Mouse (Mus musculus): ENCODE data around the gene Gm28053. TPM values are rescaled to one million over a fixed set of nuclear protein-coding genes. Genes with fewer than 3 reads are reported as not detected.

Gm28053 gene
- polyA plus RNA-seq, 1 experiment from 2014 or later = 2.6 TPM

- Histone ChIP-seq H3K4me2 (no peak overlapping the region), H3K27me3 (ENCODE audit: control insufficient read depth, insufficient read depth, low read length) (no peaks in the 10 kb centered on the region), H3K9ac (ENCODE audit: low read depth, low read length) (no peak overlapping the region), H3K4me3 (ENCODE audit: low read depth, low read length) (no peak overlapping the region), H3K27ac (ENCODE audit: low read depth, low read length) (no peak overlapping the region; the same call in 1 of the 2 replicates), H3K9me3 (replicated peaks; ENCODE audit: control insufficient read depth, low read length) (no peaks in the 10 kb centered on the region), H3K36me3 (ENCODE audit: control insufficient read depth, insufficient read depth, low read length) (no peaks in the 10 kb centered on the region), H3K4me1 (ENCODE audit: control insufficient read depth, insufficient read depth, low read length) (no peaks in the 10 kb centered on the region)
- no peak for ATAC-seq (replicated peaks; ENCODE audit: insufficient number of reproducible peaks, low FRiP score, low TSS enrichment)
- WGBS (ENCODE audit: insufficient replicate concordance) = 72% methylated on average over 7 of the region's 7 CpGs
These were observed 32.4 kb upstream of the Gm28053 start for GRCm38 (mm10) chr6:48685694-48686665.

DNA sequence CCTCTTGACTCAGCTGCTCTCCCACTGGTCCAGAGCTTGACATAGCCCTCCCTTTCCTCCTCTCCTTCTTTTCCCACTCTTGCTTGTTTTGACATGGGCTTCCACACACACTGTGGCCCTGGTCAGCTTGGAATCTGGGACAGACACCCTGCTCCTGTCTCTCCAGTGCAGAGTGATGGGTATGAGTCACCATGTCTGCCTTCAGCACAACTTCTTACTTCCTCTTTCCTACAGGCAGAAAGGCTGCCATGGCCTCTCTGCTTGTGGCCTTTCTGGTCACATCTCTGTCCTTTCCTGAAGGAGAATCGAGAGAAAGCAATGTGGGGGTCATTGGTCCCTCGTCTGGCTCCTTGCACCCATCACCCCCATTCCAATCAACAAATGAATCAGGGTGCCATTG is 31.3 kb upstream of the Gm28053 start:
- Histone ChIP-seq H3K27ac (ENCODE audit: low read depth, low read length) (no peak overlapping the region), H3K4me3 (ENCODE audit: low read depth, low read length) (no peak overlapping the region), H3K36me3 (ENCODE audit: control insufficient read depth, insufficient read depth, low read length) (no peaks in the 10 kb centered on the region), H3K27me3 (ENCODE audit: control insufficient read depth, insufficient read depth, low read length) (no peaks in the 10 kb centered on the region), H3K4me1 (ENCODE audit: control insufficient read depth, insufficient read depth, low read length) (no peaks in the 10 kb centered on the region), H3K9me3 (replicated peaks; ENCODE audit: control insufficient read depth, low read length) (no peaks in the 10 kb centered on the region), H3K9ac (ENCODE audit: low read depth, low read length) (no peak overlapping the region), H3K4me2 (no peak overlapping the region)
- 57% methylated on average over 2 of the region's 2 CpGs for WGBS (ENCODE audit: insufficient replicate concordance)
- ATAC-seq (replicated peaks; ENCODE audit: insufficient number of reproducible peaks, low FRiP score, low TSS enrichment) = no peak

GRCm38 (mm10) chr6:48689320-48689719 is 29.1 kb upstream of the Gm28053 start:
- WGBS (ENCODE audit: insufficient replicate concordance) = 53% methylated on average over 2 of the region's 2 CpGs
- no peaks in the 10 kb centered on the region for H3K9me3 ChIP-seq (replicated peaks; ENCODE audit: control insufficient read depth, low read length)
- no peak for ATAC-seq (replicated peaks; ENCODE audit: insufficient number of reproducible peaks, low FRiP score, low TSS enrichment)
- no peak overlapping the region for H3K4me2 ChIP-seq
- no peaks in the 10 kb centered on the region for H3K27me3 ChIP-seq (ENCODE audit: control insufficient read depth, insufficient read depth, low read length)
- H3K4me3 ChIP-seq (ENCODE audit: low read depth, low read length) = no peak overlapping the region
- no peaks in the 10 kb centered on the region for H3K36me3 ChIP-seq (ENCODE audit: control insufficient read depth, insufficient read depth, low read length)
- H3K4me1 ChIP-seq (ENCODE audit: control insufficient read depth, insufficient read depth, low read length) = no peaks in the 10 kb centered on the region
- H3K27ac ChIP-seq (ENCODE audit: low read depth, low read length) = no peak overlapping the region
- H3K9ac ChIP-seq (ENCODE audit: low read depth, low read length) = no peak overlapping the region

- ATAC-seq (replicated peaks; ENCODE audit: insufficient number of reproducible peaks, low FRiP score, low TSS enrichment) = no peak
- WGBS (ENCODE audit: insufficient replicate concordance) = 80% methylated on average over 6 of the region's 6 CpGs
- Histone ChIP-seq H3K4me2 (no peak overlapping the region), H3K4me1 (ENCODE audit: control insufficient read depth, insufficient read depth, low read length) (no peaks in the 10 kb centered on the region), H3K9ac (ENCODE audit: low read depth, low read length) (no peak overlapping the region), H3K27ac (ENCODE audit: low read depth, low read length) (no peak overlapping the region), H3K9me3 (replicated peaks; ENCODE audit: control insufficient read depth, low read length) (no peaks in the 10 kb centered on the region), H3K36me3 (ENCODE audit: control insufficient read depth, insufficient read depth, low read length) (no peaks in the 10 kb centered on the region), H3K4me3 (ENCODE audit: low read depth, low read length) (no peak overlapping the region), H3K27me3 (ENCODE audit: control insufficient read depth, insufficient read depth, low read length) (no peaks in the 10 kb centered on the region)
These were observed 25.4 kb upstream of the Gm28053 start for GRCm38 (mm10) chr6:48692962-48693361.

DNA sequence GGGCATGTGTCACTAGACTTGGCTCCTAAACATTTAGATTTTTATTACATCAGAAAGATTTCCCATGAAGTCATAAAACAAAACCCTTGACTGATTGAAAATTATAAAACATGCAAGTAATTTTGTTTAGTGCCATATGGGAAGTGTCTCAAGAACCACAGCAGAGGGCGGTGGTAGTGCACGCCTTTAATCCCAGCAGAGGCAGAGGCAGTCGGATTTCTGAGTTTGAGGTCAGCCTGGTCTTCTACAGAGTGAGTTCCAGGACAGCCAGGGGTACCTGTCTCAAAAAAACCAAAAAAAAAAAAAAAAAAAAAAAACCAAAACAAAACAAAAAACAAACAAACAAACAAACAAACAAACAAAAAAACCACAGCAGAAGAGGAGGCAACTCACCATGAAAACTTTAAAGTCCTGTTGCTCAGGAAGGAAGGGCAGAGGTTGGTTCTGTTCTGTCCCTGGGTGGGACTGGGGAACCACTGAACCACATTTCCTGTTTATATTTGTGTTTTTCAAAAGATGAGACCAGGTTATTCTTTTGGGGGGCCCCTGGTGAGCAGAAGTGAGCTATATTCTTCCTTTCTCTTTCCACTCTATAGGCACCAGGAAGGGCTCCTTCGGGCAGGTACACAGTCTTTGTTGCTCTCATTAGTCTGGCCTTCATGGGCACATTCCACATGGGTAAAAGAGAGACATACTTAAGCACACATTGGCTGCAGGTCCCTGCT is 21.4 kb upstream of the Gm28053 start:
- H3K27ac ChIP-seq (ENCODE audit: low read depth, low read length) = no peak overlapping the region
- H3K9me3 ChIP-seq (replicated peaks; ENCODE audit: control insufficient read depth, low read length) = no peaks in the 10 kb centered on the region
- H3K4me3 ChIP-seq (ENCODE audit: low read depth, low read length) = no peak overlapping the region
- no peaks in the 10 kb centered on the region for H3K36me3 ChIP-seq (ENCODE audit: control insufficient read depth, insufficient read depth, low read length)
- no peak for ATAC-seq (replicated peaks; ENCODE audit: insufficient number of reproducible peaks, low FRiP score, low TSS enrichment)
- no peak overlapping the region for H3K4me2 ChIP-seq
- WGBS (ENCODE audit: insufficient replicate concordance) = 77% methylated on average over 4 of the region's 4 CpGs
- no peak overlapping the region for H3K9ac ChIP-seq (ENCODE audit: low read depth, low read length)
- no peaks in the 10 kb centered on the region for H3K27me3 ChIP-seq (ENCODE audit: control insufficient read depth, insufficient read depth, low read length)
- no peaks in the 10 kb centered on the region for H3K4me1 ChIP-seq (ENCODE audit: control insufficient read depth, insufficient read depth, low read length)

- Histone ChIP-seq H3K27me3 (ENCODE audit: control insufficient read depth, insufficient read depth, low read length) (no peaks in the 10 kb centered on the region), H3K4me2 (no peak overlapping the region), H3K9ac (ENCODE audit: low read depth, low read length) (no peak overlapping the region), H3K36me3 (ENCODE audit: control insufficient read depth, insufficient read depth, low read length) (no peaks in the 10 kb centered on the region), H3K27ac (ENCODE audit: low read depth, low read length) (no peak overlapping the region), H3K4me3 (ENCODE audit: low read depth, low read length) (no peak overlapping the region), H3K9me3 (replicated peaks; ENCODE audit: control insufficient read depth, low read length) (no peaks in the 10 kb centered on the region), H3K4me1 (ENCODE audit: control insufficient read depth, insufficient read depth, low read length) (no peaks in the 10 kb centered on the region)
- 66% methylated on average over 1 of the region's 1 CpGs for WGBS (ENCODE audit: insufficient replicate concordance)
- no peak for ATAC-seq (replicated peaks; ENCODE audit: insufficient number of reproducible peaks, low FRiP score, low TSS enrichment)
These were observed 20.9 kb upstream of the Gm28053 start for GRCm38 (mm10) chr6:48697555-48697930.

- no peak for ATAC-seq (replicated peaks; ENCODE audit: insufficient number of reproducible peaks, low FRiP score, low TSS enrichment)
- no peaks in the 10 kb centered on the region for H3K9me3 ChIP-seq (replicated peaks; ENCODE audit: control insufficient read depth, low read length)
- H3K36me3 ChIP-seq (ENCODE audit: control insufficient read depth, insufficient read depth, low read length) = no peaks in the 10 kb centered on the region
- no peaks in the 10 kb centered on the region for H3K4me1 ChIP-seq (ENCODE audit: control insufficient read depth, insufficient read depth, low read length)
- no peak overlapping the region for H3K27ac ChIP-seq (ENCODE audit: low read depth, low read length)
- H3K4me2 ChIP-seq = no peak overlapping the region
- H3K9ac ChIP-seq (ENCODE audit: low read depth, low read length) = no peak overlapping the region
- 77% methylated on average over 7 of the region's 7 CpGs for WGBS (ENCODE audit: insufficient replicate concordance)
- H3K27me3 ChIP-seq (ENCODE audit: control insufficient read depth, insufficient read depth, low read length) = no peaks in the 10 kb centered on the region
- no peak overlapping the region for H3K4me3 ChIP-seq (ENCODE audit: low read depth, low read length)
These were observed 20.1 kb upstream of the Gm28053 start for GRCm38 (mm10) chr6:48698066-48698856.

GRCm38 (mm10) chr6:48698888-48699287 is 19.5 kb upstream of the Gm28053 start:
- Histone ChIP-seq H3K4me3 (ENCODE audit: low read depth, low read length) (no peak overlapping the region), H3K9ac (ENCODE audit: low read depth, low read length) (no peak overlapping the region), H3K27me3 (ENCODE audit: control insufficient read depth, insufficient read depth, low read length) (no peaks in the 10 kb centered on the region), H3K4me1 (ENCODE audit: control insufficient read depth, insufficient read depth, low read length) (no peaks in the 10 kb centered on the region), H3K9me3 (replicated peaks; ENCODE audit: control insufficient read depth, low read length) (no peaks in the 10 kb centered on the region), H3K27ac (ENCODE audit: low read depth, low read length) (no peak overlapping the region), H3K4me2 (no peak overlapping the region), H3K36me3 (ENCODE audit: control insufficient read depth, insufficient read depth, low read length) (no peaks in the 10 kb centered on the region)
- ATAC-seq (replicated peaks; ENCODE audit: insufficient number of reproducible peaks, low FRiP score, low TSS enrichment) = no peak
- WGBS (ENCODE audit: insufficient replicate concordance) = 68% methylated on average over 3 of the region's 3 CpGs

Data from heart, embryonic 11.5 days (tissue).